Mouse (Mus musculus) C2C12 (cell line): ENCODE data around the gene Irgq.

ENCODE experiments used
- CEBPB ChIP-seq: IDR thresholded peaks from one replicate; pipeline ENCODE4 v1.6.1; 2011; ENCODE audit warnings: low read depth, mild to moderate bottlenecking, control low read depth, moderate library complexity
- CTCF ChIP-seq: IDR thresholded peaks from one replicate; pipeline ENCODE4 v1.5.1; 2011; ENCODE audit not compliant: control insufficient read depth, insufficient read depth, insufficient read length
- FOSL1 ChIP-seq: IDR thresholded peaks from one replicate; pipeline ENCODE4 v1.8.0; 2011; ENCODE audit warnings: mild to moderate bottlenecking, low read length; ENCODE audit not compliant: poor library complexity, insufficient read depth, severe bottlenecking
- MAX ChIP-seq: IDR thresholded peaks from one replicate; pipeline ENCODE4 v1.6.1; 2011; ENCODE audit warnings: mild to moderate bottlenecking, control low read depth
- USF1 ChIP-seq: IDR thresholded peaks from one replicate; pipeline ENCODE4 v1.6.1; 2011; ENCODE audit warnings: low read depth, mild to moderate bottlenecking, control low read depth, moderate library complexity

- TF ChIP-seq CTCF (no peak), USF1 (no peak), MAX (no peak), CEBPB (no peak), FOSL1 (no peak)
Measured at GRCm38 (mm10) chr7:24563191-24563836, 32.8 kb downstream of the Irgq start.
